Mouse (Mus musculus) telencephalon, adult 2 months (tissue): Measurements from ENCODE around the gene Supt3.

Source experiments
- DNase-seq: peaks from one replicate; pipeline ENCODE4 v3.0.0-alpha.2; 2011; ENCODE audit warnings: low read depth, low spot score

The Supt3 gene

DNA sequence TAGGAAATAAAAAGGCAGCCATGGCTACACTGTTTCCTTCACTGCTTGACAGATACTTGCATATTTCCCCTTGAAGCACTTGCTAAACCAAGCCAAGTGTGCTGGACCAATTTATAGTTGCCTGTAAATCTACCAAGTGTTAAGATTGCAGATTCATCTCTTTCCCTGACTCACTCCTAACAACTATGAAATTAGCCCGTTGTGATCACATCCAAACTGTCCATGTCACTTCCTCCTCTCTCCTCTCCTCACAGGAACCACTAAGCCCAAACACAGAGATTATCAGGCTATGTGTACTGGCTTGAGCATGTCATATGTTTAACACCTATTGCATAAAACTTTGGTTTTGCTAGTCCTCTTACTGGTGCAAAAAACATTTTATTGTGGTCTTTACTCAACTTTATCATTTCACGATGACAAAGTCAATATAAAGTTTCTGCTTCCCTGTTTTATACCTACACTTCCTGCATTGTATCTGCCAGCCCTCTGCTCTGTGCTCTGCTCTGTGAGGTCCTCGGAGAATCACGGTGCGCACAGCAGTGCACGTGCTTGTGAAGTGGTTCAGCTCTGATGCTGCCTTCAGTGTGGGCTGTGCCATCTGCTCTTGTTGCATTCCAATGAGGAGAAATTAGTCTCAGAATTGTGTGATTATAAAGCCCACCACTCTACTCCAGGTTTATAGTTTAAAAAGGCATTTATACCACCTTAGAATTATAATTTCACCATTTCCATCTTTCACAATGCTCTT, 186.3 kb downstream of the Supt3 start:
- DNase-seq: peak; percentile 15

DNA sequence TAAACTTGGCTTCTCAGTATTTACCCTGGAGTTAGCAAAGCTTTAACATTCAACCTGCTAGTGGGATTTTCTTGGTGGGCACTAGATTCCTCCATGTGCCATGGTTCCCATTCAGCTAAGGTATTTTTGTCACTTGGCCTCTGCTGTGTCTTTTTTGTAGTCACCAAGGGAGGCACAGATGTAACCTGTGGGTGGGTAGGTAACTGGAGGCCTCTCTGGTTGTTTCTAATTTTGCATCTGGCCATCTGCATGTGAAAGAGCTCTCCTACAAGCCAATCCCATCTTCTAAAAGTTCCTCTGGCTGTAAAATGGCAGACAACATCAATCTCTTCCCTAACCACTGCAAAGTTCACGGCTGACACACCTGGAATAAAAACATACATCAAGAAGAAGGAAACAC, 190.2 kb downstream of the Supt3 start:
- DNase-seq: peak; percentile 72

DNA sequence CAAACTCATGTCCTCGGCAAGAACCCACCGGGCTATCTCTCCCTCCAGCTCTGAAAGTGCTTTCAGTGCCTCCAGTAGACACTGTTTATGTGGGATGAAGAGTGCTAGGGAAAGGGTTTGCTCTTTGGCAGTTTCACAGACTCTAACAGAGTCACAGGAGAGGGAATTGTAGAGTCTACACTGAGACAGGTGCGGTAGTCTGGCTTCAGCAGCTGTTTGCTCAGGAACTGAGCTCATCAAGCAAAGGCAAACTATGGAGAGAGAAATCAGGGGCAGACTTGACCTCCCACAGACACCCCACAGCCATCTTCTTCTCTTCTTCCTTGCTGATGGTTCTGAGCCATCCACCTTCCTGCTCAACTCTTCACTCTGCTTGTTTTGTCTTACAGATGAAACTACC, 193.3 kb downstream of the Supt3 start:
- no peak for DNase-seq

DNA sequence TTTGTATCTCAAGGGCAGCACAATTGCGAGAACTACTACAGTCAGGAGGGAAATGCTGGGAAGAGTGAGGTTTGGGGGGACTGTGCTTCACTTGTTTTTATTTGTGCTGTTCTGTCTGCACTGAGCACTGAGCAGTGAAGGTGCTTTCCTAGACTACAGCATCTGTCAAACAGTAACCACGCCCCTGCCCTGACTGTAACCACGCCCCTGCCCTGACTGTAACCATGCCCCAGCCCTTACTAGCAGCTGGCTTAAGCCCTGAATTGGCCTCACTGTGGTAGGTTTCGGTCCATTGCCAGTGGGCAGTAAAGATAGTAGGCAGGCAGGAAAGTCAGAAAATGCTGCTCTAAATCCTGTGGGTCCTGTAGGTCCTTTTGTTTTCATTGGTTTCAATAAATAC, 196.5 kb downstream of the Supt3 start:
- DNase-seq: no peak

DNA sequence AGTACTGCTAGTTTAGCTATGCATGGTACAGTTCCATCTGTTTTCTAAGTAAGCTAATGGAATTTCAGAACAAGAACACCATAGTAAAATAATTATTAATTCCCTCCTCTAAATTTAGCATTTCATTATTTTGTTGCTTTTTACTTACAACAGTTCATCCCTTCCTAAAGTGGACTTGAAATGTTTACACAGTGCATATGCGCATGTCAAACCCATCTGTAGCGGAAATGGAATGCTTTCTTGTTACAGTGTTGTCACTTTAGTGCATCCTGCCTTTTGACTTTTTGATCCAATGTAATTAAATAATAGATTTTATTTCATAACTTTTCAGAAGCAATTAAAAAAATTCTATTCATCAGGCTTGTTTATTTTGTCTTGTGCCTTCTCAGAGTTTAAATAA, 200.7 kb downstream of the Supt3 start:
- no peak for DNase-seq

DNA sequence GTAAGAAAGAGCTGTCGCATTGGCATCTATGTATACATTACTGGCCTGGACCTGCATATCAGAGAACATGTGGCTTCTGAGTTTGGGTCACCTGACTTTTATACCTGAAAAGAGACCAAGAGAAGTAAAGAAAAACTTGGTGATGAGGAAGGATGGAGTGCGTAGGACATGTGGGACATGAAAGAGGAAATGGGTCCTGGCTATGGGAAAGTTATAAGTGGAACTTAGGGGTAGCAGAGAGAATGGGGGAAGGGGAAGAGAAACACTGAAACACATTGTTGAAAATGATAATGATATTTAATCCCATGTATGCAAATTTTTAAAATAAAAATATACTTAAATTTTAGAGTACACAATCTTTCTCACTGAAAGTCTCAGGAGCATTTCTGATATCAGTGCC, 211.0 kb downstream of the Supt3 start:
- DNase-seq: no peak

DNA sequence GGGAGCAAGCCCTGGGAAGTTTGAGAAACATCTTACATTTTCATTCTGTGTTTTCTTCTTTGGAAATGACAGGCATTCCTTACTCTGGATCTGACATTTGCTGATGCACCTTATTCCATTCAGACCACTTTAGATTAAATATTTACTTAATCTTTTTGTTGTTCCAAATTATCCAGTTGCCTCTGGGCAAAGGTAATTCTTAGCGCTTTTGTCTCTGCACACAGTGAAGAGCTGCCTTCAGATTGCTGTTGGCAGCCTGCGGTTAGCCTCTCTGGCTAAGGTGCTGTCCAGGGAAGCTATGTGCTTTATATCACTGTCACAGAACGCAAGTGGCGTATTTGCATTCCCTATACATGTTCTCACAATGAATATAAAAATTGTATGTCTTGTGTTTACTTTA, 226.4 kb downstream of the Supt3 start:
- no peak for DNase-seq

DNA sequence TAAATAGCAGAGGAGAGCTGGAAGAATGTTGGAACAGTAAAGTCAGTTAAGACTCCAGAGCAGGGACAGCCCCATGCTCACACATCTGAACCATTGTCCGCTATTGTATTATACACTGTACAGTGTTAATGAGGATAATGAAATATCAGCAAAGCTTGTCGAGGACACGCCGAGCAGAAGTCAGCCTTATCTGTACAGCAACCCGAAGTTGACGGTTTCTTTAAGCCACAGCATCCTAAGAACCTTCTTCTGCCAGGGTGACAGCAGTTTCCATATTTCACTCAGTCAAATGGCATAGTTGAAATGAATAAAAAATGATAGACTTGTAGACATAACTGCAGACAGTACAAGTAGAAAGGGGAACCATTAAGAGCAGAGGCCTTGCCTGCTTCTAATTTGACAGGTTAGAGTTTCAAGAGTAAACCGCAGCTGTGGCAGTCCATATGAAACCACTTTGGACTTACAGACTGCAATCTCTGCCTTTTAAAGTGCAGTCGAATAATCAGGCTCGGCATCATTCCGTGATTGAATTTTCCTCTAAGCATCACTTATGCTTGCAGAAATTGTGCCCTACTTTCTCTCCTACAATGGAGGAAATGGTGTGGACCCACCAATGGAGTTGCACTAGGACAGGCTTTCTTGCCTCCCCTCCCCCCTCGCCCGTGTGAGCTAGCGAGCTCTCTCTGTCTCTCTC, 227.7 kb downstream of the Supt3 start:
- no peak for DNase-seq

DNA sequence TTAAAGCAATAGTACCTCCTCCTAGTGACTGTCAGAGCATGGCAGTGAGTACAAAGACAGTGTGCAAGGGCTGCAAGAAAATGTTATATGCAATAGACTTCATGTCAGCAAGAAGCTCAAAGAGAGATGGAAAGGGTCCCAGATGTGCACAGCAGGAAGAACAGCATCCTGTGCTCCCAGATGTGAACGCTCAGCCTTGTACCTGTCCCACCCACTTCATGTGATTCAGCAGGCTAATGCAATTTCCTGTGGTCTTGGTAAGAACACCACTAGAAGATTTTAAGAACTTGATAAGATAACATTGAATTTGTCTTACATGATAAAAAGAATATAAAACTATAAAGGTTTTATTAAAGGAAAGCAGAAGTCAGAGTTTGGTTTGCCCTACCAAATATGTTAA, 230.5 kb downstream of the Supt3 start:
- DNase-seq: no peak

DNA sequence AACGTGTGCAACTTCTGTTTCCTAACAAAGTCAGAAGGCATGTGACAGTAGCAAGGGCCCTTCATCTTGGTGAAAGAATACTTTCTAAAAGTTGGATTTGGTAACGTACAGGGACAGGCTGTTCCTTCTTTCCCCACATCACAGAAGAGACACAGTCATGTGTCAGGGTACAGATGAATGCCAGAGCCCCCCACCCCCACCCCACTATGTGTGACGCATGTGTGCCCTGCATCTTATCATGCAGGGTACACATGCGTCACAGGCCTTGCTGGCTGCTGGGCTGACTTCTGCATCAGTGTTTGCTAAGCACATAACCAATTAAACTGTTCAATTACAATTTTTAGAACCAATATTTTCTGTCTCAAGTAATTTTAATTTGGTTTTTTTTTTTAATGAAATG, 231.7 kb downstream of the Supt3 start:
- DNase-seq: no peak

DNA sequence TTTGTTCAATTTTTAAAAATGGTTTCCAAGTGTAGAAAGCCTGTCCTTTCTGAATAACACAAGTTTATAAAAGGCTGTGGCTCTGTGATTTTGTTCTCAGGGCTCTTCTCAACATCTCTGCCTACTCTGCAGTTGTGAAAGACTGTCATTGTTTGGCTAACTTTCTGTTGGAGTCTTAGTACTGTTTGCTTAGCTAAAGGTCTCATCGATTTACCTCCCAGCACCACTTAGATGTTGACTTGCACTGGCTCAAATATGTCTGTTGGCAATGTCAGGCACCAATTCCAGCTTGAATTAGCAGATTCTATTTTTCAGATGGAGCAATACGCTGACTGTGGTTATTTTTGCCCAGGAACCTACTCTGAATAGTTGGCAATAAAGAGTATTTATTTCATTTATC, 233.5 kb downstream of the Supt3 start:
- no peak for DNase-seq

DNA sequence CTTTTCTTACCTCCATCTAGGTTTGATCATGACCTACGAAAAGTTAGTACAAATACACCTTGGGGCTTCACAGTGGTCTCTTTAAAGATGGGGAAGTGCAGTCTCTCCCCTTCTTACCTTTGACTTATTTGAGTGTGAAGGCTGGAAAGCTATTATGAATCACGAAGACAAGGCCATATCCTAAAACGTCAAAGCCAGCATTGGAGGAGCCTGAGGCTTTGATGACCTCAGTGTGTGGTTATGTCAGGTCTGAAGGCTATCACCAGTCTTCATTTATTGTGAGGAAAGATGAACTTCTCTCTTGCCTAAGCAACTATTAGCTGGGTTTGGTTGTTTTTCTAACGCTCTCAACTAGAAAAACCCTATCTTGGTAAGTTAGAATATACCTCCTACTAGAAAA, 239.8 kb downstream of the Supt3 start:
- no peak for DNase-seq

DNA sequence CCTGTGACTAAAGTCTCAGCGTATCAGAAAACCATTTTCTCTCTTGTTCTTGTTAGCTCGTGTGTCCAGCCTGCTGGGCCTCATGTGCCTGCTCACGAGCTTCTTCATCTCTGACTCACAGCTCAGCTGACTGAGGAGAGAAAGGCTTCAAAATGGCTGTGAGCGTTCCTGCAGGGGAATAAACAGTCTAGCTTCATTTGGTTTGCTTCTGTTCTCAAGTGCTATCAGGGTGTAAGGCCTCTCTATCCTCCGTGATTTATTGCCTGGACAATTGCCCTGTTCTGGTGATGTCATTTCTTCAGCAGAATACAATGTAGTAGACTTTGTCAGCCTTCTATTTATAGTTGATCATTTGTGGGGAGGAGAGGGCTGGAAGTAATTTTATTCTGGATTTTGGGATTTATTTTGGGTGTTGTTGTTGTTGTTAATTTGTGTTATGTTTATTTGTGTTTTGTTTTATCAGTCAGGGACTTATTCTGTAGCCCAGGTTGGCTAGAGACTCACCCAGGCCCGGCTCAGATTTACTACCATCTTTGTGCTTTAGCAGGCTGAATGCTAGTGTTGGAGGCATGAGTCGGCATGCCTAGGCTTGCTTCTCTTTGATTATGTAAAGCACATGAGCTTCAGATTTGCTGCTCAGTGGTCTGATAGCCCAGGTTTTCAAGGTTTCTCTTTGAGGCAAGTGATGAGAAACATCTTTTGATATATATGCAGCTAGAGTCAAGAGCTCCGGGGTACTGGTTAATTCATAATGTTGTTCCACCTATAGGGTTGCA, 243.4 kb downstream of the Supt3 start:
- peak; percentile 33 for DNase-seq

DNA sequence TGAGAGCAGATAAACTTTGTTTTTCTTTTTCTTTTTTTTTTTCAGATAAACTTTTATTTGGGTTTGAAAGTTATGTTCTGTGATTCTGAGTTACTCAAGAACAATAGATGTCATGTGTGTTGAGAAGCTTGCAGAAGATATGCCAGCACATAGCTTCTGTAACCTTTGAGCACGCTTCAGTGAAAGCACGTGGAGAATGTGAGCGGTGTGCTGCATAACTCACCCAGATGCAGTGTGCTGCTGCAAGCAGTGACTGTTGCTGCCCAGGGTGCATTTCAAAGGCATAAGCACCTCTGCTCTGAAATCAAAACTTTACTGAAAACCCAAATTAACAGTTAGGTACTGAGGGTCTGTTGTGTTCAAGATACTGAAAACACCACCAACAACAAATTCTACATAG, 251.5 kb downstream of the Supt3 start:
- DNase-seq: no peak

DNA sequence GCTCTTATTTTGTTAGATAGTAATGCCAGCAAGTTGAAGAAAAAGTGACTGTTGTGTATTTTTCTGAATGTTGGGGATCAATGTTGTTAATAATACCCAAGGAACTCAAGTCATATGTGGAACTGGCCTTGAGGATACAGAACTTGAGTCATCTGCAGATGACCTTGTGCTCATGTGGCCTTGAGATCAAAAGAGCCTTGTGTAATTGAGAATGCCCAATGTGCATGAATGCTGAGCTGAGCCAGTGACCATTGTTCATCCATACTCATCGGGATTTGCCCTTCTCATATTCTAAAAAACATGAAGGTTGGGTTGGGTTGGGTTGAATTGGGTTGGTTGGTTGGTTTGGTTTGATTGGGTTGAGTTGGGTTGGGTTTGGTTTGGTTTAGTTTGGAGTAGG, 252.2 kb downstream of the Supt3 start:
- no peak for DNase-seq

DNA sequence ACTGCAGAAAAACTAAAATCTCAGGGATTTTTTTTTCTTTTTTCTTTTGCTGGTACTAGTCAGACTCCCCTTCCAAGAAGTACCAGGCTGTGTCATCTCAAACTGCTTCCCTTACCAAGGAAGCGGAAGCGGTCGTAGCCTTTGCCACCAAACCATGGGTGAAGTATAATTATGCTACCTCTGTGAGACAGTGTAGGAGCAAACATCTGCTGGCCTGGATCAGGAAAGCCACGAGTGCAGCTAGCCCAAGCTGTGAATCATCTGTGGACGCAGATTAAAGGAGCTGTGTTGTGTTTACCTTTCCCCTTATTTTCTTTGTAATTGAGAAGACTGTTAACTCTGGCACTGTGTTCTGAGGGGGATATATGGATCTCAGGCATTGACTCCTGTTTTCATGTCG, 255.3 kb downstream of the Supt3 start:
- no peak for DNase-seq

DNA sequence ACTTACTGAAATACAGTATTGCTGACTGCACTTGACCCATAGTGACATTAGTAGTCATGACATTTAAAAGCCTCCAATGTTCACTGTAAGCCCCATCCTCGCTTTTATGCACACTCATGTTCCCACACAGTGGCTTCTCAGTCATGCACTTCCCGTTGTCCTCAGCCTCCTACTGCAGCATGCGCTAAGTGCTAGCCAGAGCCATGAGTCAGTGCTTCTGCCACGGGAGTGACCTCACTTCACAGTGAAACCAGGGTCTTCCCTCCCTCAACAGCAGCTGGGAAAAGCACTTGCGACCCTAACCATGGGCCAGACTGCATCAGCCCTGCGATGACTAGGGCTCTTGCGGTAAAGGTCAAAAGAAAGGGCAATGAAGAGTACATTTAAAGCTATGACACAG, 256.7 kb downstream of the Supt3 start:
- DNase-seq: no peak

DNA sequence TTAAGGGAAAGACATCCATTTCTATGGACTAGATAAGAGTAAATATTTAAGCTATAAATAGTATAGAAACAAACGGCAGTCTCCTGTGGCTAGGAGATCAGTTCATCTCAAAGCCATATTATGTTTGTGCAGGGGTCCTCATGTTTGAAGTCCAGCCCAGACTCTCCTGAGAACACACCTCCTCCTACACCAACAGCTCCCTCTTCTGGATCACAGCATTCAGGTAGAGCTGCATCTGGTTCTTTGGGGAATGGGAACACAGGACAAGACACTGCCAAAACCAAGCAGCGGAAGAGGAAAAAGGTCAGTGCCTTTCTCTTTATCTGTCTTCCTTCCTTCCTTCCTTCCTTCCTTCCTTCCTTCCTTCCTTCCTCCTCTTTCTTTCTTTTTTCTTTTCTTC, 264.1 kb downstream of the Supt3 start:
- DNase-seq: no peak

DNA sequence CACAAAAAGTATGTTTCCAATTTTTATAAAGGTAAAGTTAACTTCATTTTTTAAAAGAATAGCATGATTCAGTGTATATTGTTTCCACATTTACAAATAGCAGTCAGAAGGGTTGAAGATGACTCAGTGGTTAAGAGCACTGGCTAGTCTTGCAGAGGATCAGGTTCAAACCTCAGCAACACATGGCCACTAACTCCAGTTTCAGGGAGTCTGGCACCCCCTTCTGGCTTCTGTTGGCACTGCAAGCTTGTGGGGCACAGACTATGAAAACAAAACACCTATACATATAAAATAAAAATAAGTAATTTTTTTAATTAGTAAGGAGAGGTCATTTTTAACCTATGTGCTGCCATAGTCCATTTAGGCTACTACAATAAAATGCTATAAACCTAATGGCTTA, 268.9 kb downstream of the Supt3 start:
- DNase-seq: no peak

DNA sequence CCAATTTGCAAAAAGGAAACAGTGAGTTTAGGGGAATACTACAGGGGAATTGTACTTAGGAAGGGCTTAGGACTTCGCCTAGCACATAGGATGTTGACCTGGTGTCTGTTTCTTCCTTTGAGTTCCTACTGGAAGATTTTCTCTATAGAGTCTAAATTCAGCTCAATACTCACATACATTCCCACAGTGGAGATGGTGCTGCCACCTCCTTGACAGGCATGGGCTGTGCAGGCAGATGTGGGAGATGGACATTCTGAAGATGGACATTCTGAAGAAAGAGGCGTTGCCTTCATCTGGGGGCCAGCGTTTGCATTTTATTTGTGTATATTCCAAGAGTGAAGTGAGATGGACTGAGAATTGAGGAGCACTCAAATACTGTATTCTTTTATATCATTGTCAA, 269.6 kb downstream of the Supt3 start:
- DNase-seq: no peak

DNA sequence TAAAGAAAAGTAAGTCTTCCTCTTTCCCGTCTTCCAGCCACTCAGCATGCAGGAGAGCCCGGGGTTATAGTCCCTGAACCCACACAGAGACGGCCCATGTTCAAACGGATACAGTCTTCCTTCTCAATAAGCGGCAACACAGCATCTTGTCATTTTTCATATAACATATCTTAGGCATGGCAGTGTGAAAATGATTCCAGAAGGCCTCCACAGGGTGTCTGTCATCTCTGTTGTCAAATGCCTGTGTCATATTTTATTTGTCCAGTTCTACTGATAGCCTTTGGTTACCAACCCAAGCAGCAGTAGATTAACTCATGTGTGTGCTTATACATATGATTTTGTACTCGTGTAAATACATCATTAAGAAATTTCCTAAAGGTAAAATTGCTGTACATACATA, 270.3 kb downstream of the Supt3 start:
- DNase-seq: no peak

DNA sequence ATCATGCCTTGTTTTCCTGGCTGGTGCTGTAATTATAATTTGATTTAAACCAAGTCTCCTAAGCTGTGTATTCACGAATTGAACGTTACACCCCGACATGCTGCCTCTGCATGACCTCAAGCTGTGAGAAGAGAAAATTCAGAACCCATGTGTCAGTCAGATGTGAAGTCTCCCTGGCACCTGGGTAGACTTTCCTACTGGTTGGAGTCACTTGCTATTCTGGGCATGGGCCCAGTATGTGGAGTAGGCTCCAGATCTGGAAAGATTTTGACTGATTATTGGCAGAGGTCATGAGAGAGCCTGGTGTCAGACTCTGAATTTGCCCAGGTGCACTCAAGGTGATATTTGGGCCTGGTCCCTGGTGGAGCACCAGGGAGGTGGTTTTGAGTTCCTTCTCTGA, 275.0 kb downstream of the Supt3 start:
- DNase-seq: no peak

DNA sequence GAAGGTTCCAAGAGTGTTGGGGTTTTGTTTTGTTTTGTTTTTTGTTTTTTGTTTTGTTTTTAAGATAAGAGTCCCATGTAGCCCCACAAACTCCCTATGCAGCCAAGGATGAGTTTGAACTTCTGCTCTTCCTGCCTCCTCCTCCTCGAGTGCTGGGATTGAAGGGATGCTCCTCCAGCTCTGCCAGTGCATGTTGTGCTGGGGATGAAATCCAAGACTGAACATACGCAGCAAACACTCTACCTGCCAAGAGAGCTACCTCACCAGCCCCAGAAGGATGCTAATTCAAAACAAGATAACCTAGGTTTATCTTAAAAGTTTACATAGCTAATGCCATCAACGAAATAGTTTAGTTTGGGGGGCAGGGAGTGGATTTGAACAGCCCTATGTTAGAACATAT, 276.4 kb downstream of the Supt3 start:
- no peak for DNase-seq
